Mouse (Mus musculus): ENCODE data around the gene Slx.
"Not testable (repeated sequence)": the region's sequence is repeated elsewhere in the genome, so short reads cannot be mapped to it uniquely, and the experiment has no call there.

Gene Slx

DNA sequence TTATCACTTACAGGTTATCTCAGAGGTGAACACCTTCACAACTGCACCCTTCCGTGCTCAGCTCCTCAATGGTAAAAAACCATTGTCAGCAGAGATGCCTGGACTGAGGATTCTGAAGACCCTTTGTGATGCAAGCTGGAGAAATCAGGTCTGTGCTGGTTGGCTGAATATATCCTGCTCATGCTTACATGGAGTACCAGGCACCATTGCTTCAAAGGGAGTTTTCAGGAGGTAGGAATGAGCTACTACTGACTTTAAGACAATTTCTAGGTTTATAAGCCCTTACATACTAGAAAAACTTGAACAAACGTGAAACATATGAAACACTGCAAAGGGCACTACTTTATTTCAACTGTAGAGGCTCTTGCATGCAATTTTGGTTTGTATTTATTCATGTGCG lies at the start of gene Slx:
Gene Slx (minus strand): TSS at position 101 of the 400 bp plus-strand sequence.
- DNase-seq (ENCODE audit: low spot score in 2 of 2) = not testable (repeated sequence)

All from right cerebral cortex, postnatal 10 days (tissue).